Mouse (Mus musculus): ENCODE data around the gene Tcaf2. TPM values are rescaled to one million over a fixed set of nuclear protein-coding genes. Genes with fewer than 3 reads are reported as not detected.

Tcaf2 gene
- total RNA-seq, 2 experiments from 2014 or later: 2.3 TPM

GRCm38 (mm10) chr6:42578678-42579077, 66.4 kb downstream of the Tcaf2 start:
- DNase-seq: no peak
- intact Hi-C loops (cut with DNase I): no loop called here

- intact Hi-C loops (cut with DNase I): no loop called here
- DNase-seq: no peak
Observed at GRCm38 (mm10) chr6:42577433-42577832, 67.6 kb downstream of the Tcaf2 start.

Other genes starting within 250 kb of the Tcaf2 start
- not detected for gene Tas2r143, start 245.0 kb downstream of the Tcaf2 start, total RNA-seq (2021)
- gene Tas2r135, start 239.8 kb downstream of the Tcaf2 start, total RNA-seq (2021): under 1 TPM in 1 of 2 experiments, not detected in 1; 0.23 TPM
- gene Tas2r126, start 210.7 kb downstream of the Tcaf2 start, total RNA-seq (2021): not detected
- not detected for gene Olfr458, start 180.1 kb downstream of the Tcaf2 start, total RNA-seq (2021)
- not detected for gene Olfr457, start 168.9 kb downstream of the Tcaf2 start, total RNA-seq (2021)
- not detected for gene Olfr456, start 158.0 kb downstream of the Tcaf2 start, total RNA-seq (2021)
- not detected for gene Olfr455, start 97.7 kb downstream of the Tcaf2 start, total RNA-seq (2021)
- not detected for gene Tcaf3, start 47.6 kb downstream of the Tcaf2 start, total RNA-seq (2021)
- 1 to 10 TPM; 5.9 to 6.3 TPM for gene Tcaf1, start 64.8 kb upstream of the Tcaf2 start, total RNA-seq (2021)
- gene Olfr453, start 94.1 kb upstream of the Tcaf2 start, total RNA-seq (2021): not detected
- gene Olfr38, start 111.2 kb upstream of the Tcaf2 start, total RNA-seq (2021): not detected
- gene Olfr452, start 139.8 kb upstream of the Tcaf2 start, total RNA-seq (2021): not detected
- gene Olfr450, start 166.7 kb upstream of the Tcaf2 start, total RNA-seq (2021): not detected
- gene Olfr449, start 189.1 kb upstream of the Tcaf2 start, total RNA-seq (2021): not detected
- gene Olfr448, start 245.2 kb upstream of the Tcaf2 start, total RNA-seq (2021): not detected

Measured in gastrocnemius, postnatal 36 days (tissue).